Mouse (Mus musculus) gastrocnemius, adult 18-20 months (tissue): ENCODE measurements around the gene Olfr824. TPM values are rescaled to one million over a fixed set of nuclear protein-coding genes. Genes with fewer than 3 reads are reported as not detected.
"Not testable (repeated sequence)": the region's sequence is repeated elsewhere in the genome, so short reads cannot be mapped to it uniquely, and the experiment has no call there.

Experiments
- DNase-seq: peaks from one replicate; pipeline ENCODE4 v3.0.0; 2021; ENCODE audit warnings: low spot score
- long read RNA-seq, 2 experiments: library from polyadenylated mRNA; stranded (forward); transcript quantifications; one replicate each; pipeline ENCODE4 v2.0.0; 2021
- total RNA-seq, 2 experiments: library from RNA; stranded (reverse); gene quantifications; 2 replicates each; pipeline ENCODE4 v1.2.3; 2021

The Olfr824 gene
- not detected for total RNA-seq
- long read RNA-seq, experiment 1 = 0 reads
- long read RNA-seq, experiment 2 = 0 reads

- DNase-seq = not testable (repeated sequence)
Measured at GRCm38 (mm10) chr10:130129900-130130299, at the start of gene Olfr824. Olfr824 (minus strand) TSS chr10:130130000.

GRCm38 (mm10) chr10:130166666-130167065 is 36.9 kb upstream of the Olfr824 start, which contains the start of gene Olfr825:
Olfr825 (minus strand) TSS chr10:130166766.
- DNase-seq = no peak

GRCm38 (mm10) chr10:130165196-130165595 is 35.4 kb upstream of the Olfr824 start:
- DNase-seq = no peak

- DNase-seq = no peak
Measured at GRCm38 (mm10) chr10:130144121-130144520, 14.3 kb upstream of the Olfr824 start.

GRCm38 (mm10) chr10:130142481-130142880 is 12.7 kb upstream of the Olfr824 start:
- DNase-seq = not testable (repeated sequence)

GRCm38 (mm10) chr10:130134811-130135210 is 5.0 kb upstream of the Olfr824 start:
- no peak for DNase-seq

GRCm38 (mm10) chr10:130116045-130116444 is 13.8 kb downstream of the Olfr824 start:
- not testable (repeated sequence) for DNase-seq

- not testable (repeated sequence) for DNase-seq
Measured at GRCm38 (mm10) chr10:130115283-130115682, 14.5 kb downstream of the Olfr824 start, which contains the start of gene Olfr823. Olfr823 (minus strand) TSS chr10:130115383.

- no peak for DNase-seq
Measured at GRCm38 (mm10) chr10:130096104-130096503, 33.7 kb downstream of the Olfr824 start.

- DNase-seq = peak; percentile 1
Measured at GRCm38 (mm10) chr10:130092838-130093440, 36.9 kb downstream of the Olfr824 start.

Other genes starting within 250 kb of the Olfr824 start
- not detected for gene Olfr815, start 224.1 kb downstream of the Olfr824 start, total RNA-seq
- gene Olfr816, start 214.4 kb downstream of the Olfr824 start, total RNA-seq = not detected
- not detected for gene Olfr818, start 180.9 kb downstream of the Olfr824 start, total RNA-seq
- gene Olfr819, start 162.7 kb downstream of the Olfr824 start, total RNA-seq = not detected
- not detected for gene Olfr247, start 153.9 kb downstream of the Olfr824 start, total RNA-seq
- gene Gm10310, start 144.9 kb downstream of the Olfr824 start, total RNA-seq = not detected
- gene Olfr820, start 117.4 kb downstream of the Olfr824 start, total RNA-seq = not detected
- not detected for gene Olfr821, start 99.7 kb downstream of the Olfr824 start, total RNA-seq
- not detected for gene Olfr822, start 58.8 kb downstream of the Olfr824 start, total RNA-seq
- not detected for gene Olfr823, start 14.6 kb downstream of the Olfr824 start, total RNA-seq
- not detected for gene Olfr825, start 36.8 kb upstream of the Olfr824 start, total RNA-seq
- gene Olfr826, start 54.2 kb upstream of the Olfr824 start, total RNA-seq = not detected
- gene Olfr827, start 84.4 kb upstream of the Olfr824 start, total RNA-seq = not detected
- gene Neurod4, start 150.2 kb upstream of the Olfr824 start, total RNA-seq = not detected
- under 1 TPM; 0.18 to 0.47 TPM for gene Tespa1, start 192.9 kb upstream of the Olfr824 start, total RNA-seq